Mouse (Mus musculus): ENCODE data around the gene Ptch2. TPM values are rescaled to one million over a fixed set of nuclear protein-coding genes. Genes with fewer than 3 reads are reported as not detected.

The Ptch2 gene
- polyA plus RNA-seq, 1 experiment: 0.20 TPM

- no peaks in the 10 kb centered on the region for H3K27me3 ChIP-seq (ENCODE audit: control insufficient read depth, insufficient read depth, insufficient read length)
- H3ac ChIP-seq (ENCODE audit: control insufficient read depth, insufficient read length, low read depth): no peak overlapping the region
- H3K36me3 ChIP-seq (ENCODE audit: control insufficient read depth, insufficient read depth): peaks cover 12% of the 10 kb centered on the region
- TF ChIP-seq FOSL1 (IDR thresholded peaks at IDR 0.05; ENCODE audit: insufficient read depth, low read length, poor library complexity, severe bottlenecking): no peak
- no peak for TF ChIP-seq CTCF (IDR thresholded peaks at IDR 0.05; ENCODE audit: control insufficient read depth, insufficient read depth, insufficient read length)
- TF ChIP-seq MYOD1 (IDR thresholded peaks at IDR 0.05; ENCODE audit: control insufficient read depth, insufficient read length, low read depth): no peak
- TF ChIP-seq MYOG (IDR thresholded peaks at IDR 0.05; ENCODE audit: control insufficient read depth, extremely low read depth, insufficient read length): no peak
- TF ChIP-seq CEBPB (IDR thresholded peaks at IDR 0.05; ENCODE audit: low read depth): no peak
- no peak for TF ChIP-seq USF1 (IDR thresholded peaks at IDR 0.05; ENCODE audit: low read depth)
- no peak for TF ChIP-seq MAX (IDR thresholded peaks at IDR 0.05)
- no peaks in the 10 kb centered on the region for H3K79me2 ChIP-seq (ENCODE audit: control insufficient read depth, insufficient read depth)
- H3K4me3 ChIP-seq (ENCODE audit: insufficient read depth, poor library complexity, severe bottlenecking): no peak overlapping the region
- H3K79me3 ChIP-seq (ENCODE audit: low read depth): no peaks in the 10 kb centered on the region
These were observed 39.4 kb upstream of the Ptch2 start for GRCm38 (mm10) chr4:117056514-117056913.

GRCm38 (mm10) chr4:117058512-117058911 is 37.4 kb upstream of the Ptch2 start:
- Histone ChIP-seq H3K27me3 (ENCODE audit: control insufficient read depth, insufficient read depth, insufficient read length) (no peaks in the 10 kb centered on the region), H3ac (ENCODE audit: control insufficient read depth, insufficient read length, low read depth) (no peak overlapping the region), H3K79me3 (ENCODE audit: low read depth) (no peaks in the 10 kb centered on the region), H3K36me3 (ENCODE audit: control insufficient read depth, insufficient read depth) (peaks cover 21% of the 10 kb centered on the region), H3K79me2 (ENCODE audit: control insufficient read depth, insufficient read depth) (no peaks in the 10 kb centered on the region), H3K4me3 (ENCODE audit: insufficient read depth, poor library complexity, severe bottlenecking) (no peak overlapping the region)
- TF ChIP-seq MYOG (IDR thresholded peaks at IDR 0.05; ENCODE audit: control insufficient read depth, extremely low read depth, insufficient read length) (no peak), USF1 (IDR thresholded peaks at IDR 0.05; ENCODE audit: low read depth) (no peak)

- Histone ChIP-seq H3K36me3 (ENCODE audit: control insufficient read depth, insufficient read depth) (peaks cover 51% of the 10 kb centered on the region), H3ac (ENCODE audit: control insufficient read depth, insufficient read length, low read depth) (no peak overlapping the region), H3K4me3 (ENCODE audit: insufficient read depth, poor library complexity, severe bottlenecking) (no peak overlapping the region), H3K79me3 (ENCODE audit: low read depth) (no peaks in the 10 kb centered on the region), H3K27me3 (ENCODE audit: control insufficient read depth, insufficient read depth, insufficient read length) (no peaks in the 10 kb centered on the region), H3K79me2 (ENCODE audit: control insufficient read depth, insufficient read depth) (no peaks in the 10 kb centered on the region)
- TF ChIP-seq CTCF (IDR thresholded peaks at IDR 0.05; ENCODE audit: control insufficient read depth, insufficient read depth, insufficient read length): no peak
- TF ChIP-seq MYOG (IDR thresholded peaks at IDR 0.05; ENCODE audit: control insufficient read depth, extremely low read depth, insufficient read length): no peak
- no peak for TF ChIP-seq USF1 (IDR thresholded peaks at IDR 0.05; ENCODE audit: low read depth)
- no peak for TF ChIP-seq FOSL1 (IDR thresholded peaks at IDR 0.05; ENCODE audit: insufficient read depth, low read length, poor library complexity, severe bottlenecking)
- TF ChIP-seq MAX (IDR thresholded peaks at IDR 0.05): no peak
- TF ChIP-seq MYOD1 (IDR thresholded peaks at IDR 0.05; ENCODE audit: control insufficient read depth, insufficient read length, low read depth): no peak
- TF ChIP-seq CEBPB (IDR thresholded peaks at IDR 0.05; ENCODE audit: low read depth): no peak
These were observed 33.0 kb upstream of the Ptch2 start for GRCm38 (mm10) chr4:117062700-117063390.

GRCm38 (mm10) chr4:117068035-117068434 is 27.8 kb upstream of the Ptch2 start:
- Histone ChIP-seq H3K79me2 (ENCODE audit: control insufficient read depth, insufficient read depth) (no peaks in the 10 kb centered on the region), H3K4me3 (ENCODE audit: insufficient read depth, poor library complexity, severe bottlenecking) (no peak overlapping the region), H3K36me3 (ENCODE audit: control insufficient read depth, insufficient read depth) (peaks cover 83% of the 10 kb centered on the region), H3ac (ENCODE audit: control insufficient read depth, insufficient read length, low read depth) (no peak overlapping the region), H3K79me3 (ENCODE audit: low read depth) (no peaks in the 10 kb centered on the region), H3K27me3 (ENCODE audit: control insufficient read depth, insufficient read depth, insufficient read length) (no peaks in the 10 kb centered on the region)
- TF ChIP-seq MYOD1 (IDR thresholded peaks at IDR 0.05; ENCODE audit: control insufficient read depth, insufficient read length, low read depth) (no peak), CEBPB (IDR thresholded peaks at IDR 0.05; ENCODE audit: low read depth) (no peak), FOSL1 (IDR thresholded peaks at IDR 0.05; ENCODE audit: insufficient read depth, low read length, poor library complexity, severe bottlenecking) (no peak), USF1 (IDR thresholded peaks at IDR 0.05; ENCODE audit: low read depth) (no peak), MAX (IDR thresholded peaks at IDR 0.05) (no peak), MYOG (IDR thresholded peaks at IDR 0.05; ENCODE audit: control insufficient read depth, extremely low read depth, insufficient read length) (no peak), CTCF (IDR thresholded peaks at IDR 0.05; ENCODE audit: control insufficient read depth, insufficient read depth, insufficient read length) (no peak)

DNA sequence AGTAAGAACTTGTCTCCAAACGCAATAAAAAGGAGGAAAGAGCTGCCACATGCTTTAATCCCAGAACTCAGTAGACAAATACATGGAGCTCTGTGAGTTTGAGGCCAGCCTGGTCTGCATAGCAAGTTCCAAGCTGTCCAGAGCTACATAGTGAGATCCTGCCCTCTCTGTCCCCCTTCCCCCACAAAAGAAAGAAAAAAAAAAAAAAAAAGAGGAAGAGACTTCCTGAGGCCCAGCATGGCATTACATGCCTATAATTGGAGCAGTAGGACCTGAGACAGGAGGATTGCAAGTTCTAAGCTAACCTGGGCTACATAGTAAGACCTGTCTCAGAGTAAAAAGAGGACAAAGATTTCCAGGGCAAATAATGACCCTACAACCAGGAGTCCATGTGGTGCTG is 26.2 kb upstream of the Ptch2 start:
- Histone ChIP-seq H3K4me3 (ENCODE audit: insufficient read depth, poor library complexity, severe bottlenecking) (no peak overlapping the region), H3K79me2 (ENCODE audit: control insufficient read depth, insufficient read depth) (no peaks in the 10 kb centered on the region), H3K36me3 (ENCODE audit: control insufficient read depth, insufficient read depth) (peaks cover 85% of the 10 kb centered on the region), H3ac (ENCODE audit: control insufficient read depth, insufficient read length, low read depth) (no peak overlapping the region), H3K27me3 (ENCODE audit: control insufficient read depth, insufficient read depth, insufficient read length) (no peaks in the 10 kb centered on the region), H3K79me3 (ENCODE audit: low read depth) (no peaks in the 10 kb centered on the region)
- TF ChIP-seq USF1 (IDR thresholded peaks at IDR 0.05; ENCODE audit: low read depth) (no peak), CTCF (IDR thresholded peaks at IDR 0.05; ENCODE audit: control insufficient read depth, insufficient read depth, insufficient read length) (no peak), MYOD1 (IDR thresholded peaks at IDR 0.05; ENCODE audit: control insufficient read depth, insufficient read length, low read depth) (no peak), MAX (IDR thresholded peaks at IDR 0.05) (no peak), MYOG (IDR thresholded peaks at IDR 0.05; ENCODE audit: control insufficient read depth, extremely low read depth, insufficient read length) (no peak), FOSL1 (IDR thresholded peaks at IDR 0.05; ENCODE audit: insufficient read depth, low read length, poor library complexity, severe bottlenecking) (no peak), CEBPB (IDR thresholded peaks at IDR 0.05; ENCODE audit: low read depth) (no peak)

GRCm38 (mm10) chr4:117070624-117071023 is 25.3 kb upstream of the Ptch2 start:
- H3K4me3 ChIP-seq (ENCODE audit: insufficient read depth, poor library complexity, severe bottlenecking): no peak overlapping the region
- H3K79me3 ChIP-seq (ENCODE audit: low read depth): no peaks in the 10 kb centered on the region
- peaks cover 80% of the 10 kb centered on the region for H3K36me3 ChIP-seq (ENCODE audit: control insufficient read depth, insufficient read depth)
- H3ac ChIP-seq (ENCODE audit: control insufficient read depth, insufficient read length, low read depth): no peak overlapping the region
- H3K79me2 ChIP-seq (ENCODE audit: control insufficient read depth, insufficient read depth): no peaks in the 10 kb centered on the region
- TF ChIP-seq FOSL1 (IDR thresholded peaks at IDR 0.05; ENCODE audit: insufficient read depth, low read length, poor library complexity, severe bottlenecking) (no peak), USF1 (IDR thresholded peaks at IDR 0.05; ENCODE audit: low read depth) (no peak), MYOD1 (IDR thresholded peaks at IDR 0.05; ENCODE audit: control insufficient read depth, insufficient read length, low read depth) (no peak), CTCF (IDR thresholded peaks at IDR 0.05; ENCODE audit: control insufficient read depth, insufficient read depth, insufficient read length) (no peak), MYOG (IDR thresholded peaks at IDR 0.05; ENCODE audit: control insufficient read depth, extremely low read depth, insufficient read length) (no peak), CEBPB (IDR thresholded peaks at IDR 0.05; ENCODE audit: low read depth) (no peak), MAX (IDR thresholded peaks at IDR 0.05) (no peak)
- no peaks in the 10 kb centered on the region for H3K27me3 ChIP-seq (ENCODE audit: control insufficient read depth, insufficient read depth, insufficient read length)
